Mouse (Mus musculus) monocyte, adult 5-6 weeks (primary cell): ENCODE data around the gene Utp18. TPM values are rescaled to one million over a fixed set of nuclear protein-coding genes. Genes with fewer than 3 reads are reported as not detected.

ENCODE experiments used
- ATAC-seq: fragments of 153-309, 156-312 bp; replicated peaks from 2 replicates; pipeline ENCODE4 v1.8.0; 2017; ENCODE audit warnings: mild to moderate bottlenecking; ENCODE audit not compliant: low TSS enrichment, insufficient number of reproducible peaks, severe bottlenecking, poor library complexity, low FRiP score
- total RNA-seq: library from RNA; stranded (forward); fragments of 200-1000, 200-491, 200-594 nt; gene quantifications from 3 replicates; pipeline ENCODE4 v1.2.3, GENCODE M21; 2017

Utp18 gene
- total RNA-seq, 1 experiment from 2014 or later: 33.4 TPM

- no peak for ATAC-seq
Measured at GRCm38 (mm10) chr11:93847342-93847741, 38.2 kb downstream of the Utp18 start.

DNA sequence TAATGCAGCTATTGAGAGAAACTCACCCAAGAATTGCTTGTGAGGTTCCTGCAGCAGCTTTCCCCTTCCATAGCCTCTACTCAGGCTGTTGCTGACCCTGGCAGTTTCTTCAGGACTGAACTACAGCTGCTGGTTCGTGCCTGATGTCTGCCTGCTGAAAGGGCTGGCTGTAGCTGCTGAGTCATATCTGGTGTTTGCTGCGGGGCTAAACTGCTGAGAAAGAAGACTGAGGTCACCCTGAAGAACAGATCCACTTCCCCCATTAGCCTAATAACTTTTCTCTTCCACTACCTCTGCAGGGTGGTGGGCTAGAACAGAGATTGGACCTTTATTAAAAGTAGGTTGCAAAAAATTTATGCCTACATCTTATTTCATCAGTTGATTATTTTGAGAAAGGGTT lies 49.8 kb downstream of the Utp18 start:
- ATAC-seq: no peak

DNA sequence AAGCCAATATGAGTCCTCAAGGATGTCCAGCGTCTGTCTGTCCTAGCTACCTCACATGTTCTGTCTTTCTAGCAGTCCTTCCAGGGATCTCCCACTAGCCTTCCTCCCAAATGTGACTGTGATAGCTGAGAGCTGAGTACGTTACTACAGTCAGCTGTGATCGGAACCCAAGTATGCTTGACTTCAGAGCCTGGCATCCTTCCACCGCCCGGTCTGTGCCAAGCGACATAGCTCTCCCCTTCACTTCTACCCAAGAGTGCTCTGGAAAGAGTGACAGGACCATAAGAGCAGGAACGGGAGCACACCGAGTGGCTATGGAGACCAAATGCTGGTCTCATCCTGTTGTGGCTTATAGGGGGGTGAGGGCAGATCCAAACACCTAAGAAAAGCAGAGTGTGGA lies 55.6 kb downstream of the Utp18 start:
- no peak for ATAC-seq

DNA sequence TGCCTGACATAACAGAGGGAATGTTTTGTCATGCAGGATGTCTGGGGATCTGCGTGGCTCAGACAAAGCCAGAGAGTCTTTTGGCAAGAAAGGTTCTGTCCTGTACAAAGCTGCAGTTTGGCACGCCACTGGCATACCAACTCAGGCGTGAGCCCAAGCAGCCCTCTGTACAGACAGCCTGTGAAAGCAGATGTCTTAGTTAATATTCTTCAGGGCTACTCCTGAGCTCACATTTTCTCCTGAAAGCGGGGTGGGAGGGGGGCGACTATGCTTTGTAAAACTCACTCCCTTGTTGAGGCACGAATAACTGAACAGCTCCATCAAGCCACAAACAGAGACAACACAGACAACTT lies 56.3 kb downstream of the Utp18 start:
- ATAC-seq: no peak

DNA sequence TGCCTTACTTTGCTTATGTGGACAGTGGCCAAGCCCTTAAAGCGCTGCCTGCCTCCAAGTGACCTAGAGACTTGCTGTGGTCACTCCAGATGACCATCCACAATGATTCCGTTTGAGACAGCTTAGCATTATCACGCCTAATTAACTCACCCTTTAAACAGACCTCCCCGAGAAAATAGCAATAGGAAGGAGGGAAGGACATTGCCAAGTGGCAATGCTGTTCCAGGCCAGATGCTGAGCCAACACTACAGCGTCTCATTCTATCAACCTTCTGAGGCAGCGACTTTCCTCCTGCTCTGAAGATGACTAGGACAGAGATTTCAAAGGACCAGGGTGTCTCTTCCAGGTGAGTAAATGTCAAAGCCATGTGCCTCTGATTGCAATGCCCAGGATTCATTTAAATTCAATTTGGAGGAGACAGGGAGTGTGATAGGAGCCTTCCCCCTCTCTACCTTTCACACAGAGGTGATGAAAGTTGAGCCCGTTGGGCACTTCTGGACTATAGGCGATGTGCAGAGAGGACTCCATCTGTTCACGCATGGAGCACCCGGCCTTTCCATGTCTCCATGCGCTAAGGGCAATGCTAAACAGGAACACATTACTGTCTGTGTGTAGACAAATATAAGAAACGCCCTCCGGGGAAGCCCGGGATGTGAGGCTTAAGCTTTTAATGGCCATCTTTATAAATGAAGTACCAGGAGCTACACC lies 56.8 kb downstream of the Utp18 start:
- no peak for ATAC-seq

DNA sequence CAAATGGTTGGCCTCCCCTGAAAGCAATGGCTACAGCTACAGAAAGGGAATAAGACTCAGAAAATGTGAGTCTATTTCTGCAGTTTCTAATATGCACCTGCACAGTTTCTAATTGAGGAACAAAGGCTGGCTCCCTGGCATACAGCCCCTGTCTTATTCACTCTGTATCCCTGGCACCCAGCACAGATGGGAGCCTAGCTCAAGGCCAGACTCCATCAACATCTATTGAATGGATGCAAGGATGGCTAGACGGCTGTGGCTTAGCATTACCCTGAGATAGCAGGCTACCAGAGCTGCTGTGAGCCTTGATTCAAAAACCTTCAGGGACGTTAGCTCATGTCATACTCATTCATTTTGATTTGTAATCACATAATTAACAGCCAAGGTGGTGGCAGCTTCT lies 63.3 kb downstream of the Utp18 start:
- ATAC-seq: no peak

DNA sequence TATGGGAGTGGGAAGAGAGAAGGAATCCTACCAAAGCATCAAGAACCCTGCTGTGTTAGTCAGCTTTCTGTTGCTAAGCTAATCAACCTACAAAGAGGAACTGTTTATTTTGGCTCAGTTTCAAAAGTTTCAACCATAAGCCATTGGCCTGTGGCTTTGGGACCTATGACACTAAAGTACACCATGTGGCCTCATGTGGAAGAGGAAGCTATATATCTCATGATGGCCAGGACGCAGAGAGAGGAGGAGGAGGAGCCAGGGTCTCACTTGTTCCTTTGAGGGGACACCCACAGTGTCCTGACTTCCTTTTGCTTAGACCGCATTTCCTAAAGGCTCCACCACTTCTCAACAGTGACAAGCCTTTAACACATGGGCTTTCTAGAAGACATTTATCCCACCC lies 64.0 kb downstream of the Utp18 start:
- peak; percentile 96 for ATAC-seq

GRCm38 (mm10) chr11:93817966-93818738 lies 67.4 kb downstream of the Utp18 start:
- no peak for ATAC-seq

DNA sequence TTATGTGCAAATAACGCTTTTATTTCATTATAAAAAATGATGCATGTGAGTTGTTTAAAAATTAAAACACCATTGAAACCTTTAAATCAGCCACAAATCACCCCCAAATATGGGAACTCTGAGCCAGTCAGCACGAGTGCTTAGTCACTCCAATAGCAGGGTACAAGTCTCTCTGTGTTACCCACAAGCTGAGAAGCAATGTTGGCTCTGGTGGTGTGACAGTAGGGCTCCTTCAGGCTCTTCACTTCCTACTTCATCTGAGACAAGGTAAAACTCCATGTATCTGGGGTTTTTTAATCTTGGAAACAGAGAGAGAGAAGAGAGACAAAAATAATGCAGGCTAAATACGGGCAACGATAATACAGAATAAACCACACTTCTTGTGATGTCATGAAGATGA lies 72.6 kb downstream of the Utp18 start:
- no peak for ATAC-seq

- ATAC-seq: no peak
Measured at GRCm38 (mm10) chr11:93812125-93812868, 73.3 kb downstream of the Utp18 start.

Other genes starting within 250 kb of the Utp18 start
- gene Mbtd1, start 86 bp upstream of the Utp18 start, total RNA-seq: 44.9 to 55.3 TPM (median 51.9 TPM) in 3 replicates
- gene Nme2, start 70.5 kb upstream of the Utp18 start, total RNA-seq: 112 to 158 TPM (median 145 TPM) in 3 replicates
- 1.9 TPM in 1 of 3 replicates, not detected in the others for gene Gm20390, start 82.5 kb upstream of the Utp18 start, total RNA-seq
- gene Nme1, start 82.8 kb upstream of the Utp18 start, total RNA-seq: 13.8 to 34.0 TPM (median 18.0 TPM) in 3 replicates
- 140 to 171 TPM (median 156 TPM) in 3 replicates for gene Spag9, start 110.3 kb upstream of the Utp18 start, total RNA-seq